Comparison of ENCODE assay signal across 14 mouse cellular contexts in the genomic region with DNA sequence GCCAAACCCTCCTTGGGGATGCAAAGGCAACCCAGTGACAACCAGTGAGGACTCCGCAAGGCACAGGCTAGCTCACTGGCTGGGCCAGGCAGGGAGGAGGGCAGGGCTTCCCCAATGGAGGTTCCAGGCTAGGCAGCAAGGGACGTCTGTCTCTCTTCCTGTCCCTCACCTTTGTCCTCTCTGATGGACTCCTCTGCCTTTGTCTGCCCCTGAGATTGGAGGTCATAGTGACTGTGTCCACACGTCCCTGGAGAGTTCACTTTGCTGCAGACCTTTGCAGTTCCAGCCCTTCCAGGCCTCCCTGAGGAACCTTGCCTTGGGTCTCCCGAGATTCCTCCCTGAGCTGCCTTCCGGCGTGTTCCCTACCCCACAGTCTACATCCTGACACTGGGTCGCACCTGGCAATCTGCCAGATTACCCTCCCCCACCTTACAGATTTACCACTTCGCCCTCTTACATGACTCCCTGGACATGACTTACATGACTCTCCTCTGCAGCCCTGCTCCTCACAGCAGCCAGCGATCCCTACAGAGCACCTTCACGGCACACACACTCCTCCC. TPM values are rescaled to one million over a fixed set of nuclear protein-coding genes. Genes with fewer than 3 reads are reported as not detected.
DNase-seq lines count a peak whose midpoint lies in the region; ATAC-seq and TF ChIP-seq lines count a peak whose summit lies in the region.
"Had no signal": no experiment of that assay in that cellular context is flagged by ENCODE, and none has a peak within 500 bp of the region (broad histone marks: within the 10 kb centered on the region; RNA-seq: fewer than 3 reads in every experiment).

No protein-coding gene starts in this region.

- H3K4me3 ChIP-seq in embryonic facial prominence, embryonic 13.5 days: no peak overlapping the region
- no peak overlapping the region for H3K4me3 ChIP-seq in embryonic facial prominence, embryonic 10.5 days
- no peak overlapping the region for H3K4me3 ChIP-seq in kidney, postnatal 0 days (replicated peaks; ENCODE audit: low read depth, low read length)
- no peak overlapping the region for H3K4me3 ChIP-seq in liver, embryonic 11.5 days (ENCODE audit: low read depth, low read length)
- no peak overlapping the region for H3K4me3 ChIP-seq in hindbrain, embryonic 13.5 days
- no peak overlapping the region for H3K4me3 ChIP-seq in hindbrain, embryonic 11.5 days (ENCODE audit: low read depth, low read length)

- TF ChIP-seq CTCF in kidney, postnatal 0 days (IDR thresholded peaks at IDR 0.05; ENCODE audit: low read depth): no peak

- H3K36me3 ChIP-seq in embryonic facial prominence, embryonic 13.5 days: no peaks in the 10 kb centered on the region
- no peaks in the 10 kb centered on the region for H3K36me3 ChIP-seq in embryonic facial prominence, embryonic 10.5 days (replicated peaks)
- H3K36me3 ChIP-seq in kidney, postnatal 0 days (ENCODE audit: insufficient read depth, low read length): no peaks in the 10 kb centered on the region
- H3K36me3 ChIP-seq in liver, embryonic 11.5 days (ENCODE audit: control insufficient read depth, insufficient read depth, low read length): no peaks in the 10 kb centered on the region
- H3K36me3 ChIP-seq in hindbrain, embryonic 13.5 days: no peaks in the 10 kb centered on the region
- no peaks in the 10 kb centered on the region for H3K36me3 ChIP-seq in hindbrain, embryonic 11.5 days (ENCODE audit: control insufficient read depth, insufficient read depth, low read length)
- H3K36me3 ChIP-seq: G1E had no signal

- H3K27ac ChIP-seq in embryonic facial prominence, embryonic 13.5 days: no peak overlapping the region
- no peak overlapping the region for H3K27ac ChIP-seq in embryonic facial prominence, embryonic 10.5 days (replicated peaks)
- no peak overlapping the region for H3K27ac ChIP-seq in kidney, postnatal 0 days
- H3K27ac ChIP-seq in liver, embryonic 11.5 days (ENCODE audit: low read depth, low read length): 0 out of 2 replicates have a peak overlapping the region, but pooled peaks have one; percentile 0
- no peak overlapping the region for H3K27ac ChIP-seq in hindbrain, embryonic 13.5 days
- H3K27ac ChIP-seq in hindbrain, embryonic 11.5 days (ENCODE audit: low read depth, low read length): no peak overlapping the region

- no peak overlapping the region for H3K4me2 ChIP-seq in embryonic facial prominence, embryonic 13.5 days
- no peak overlapping the region for H3K4me2 ChIP-seq in kidney, postnatal 0 days (ENCODE audit: low read length)
- peak overlapping the region; percentile 20; the same call in 1 of the 2 replicates for H3K4me2 ChIP-seq in liver, embryonic 11.5 days
- no peak overlapping the region for H3K4me2 ChIP-seq in hindbrain, embryonic 13.5 days
- no peak overlapping the region for H3K4me2 ChIP-seq in hindbrain, embryonic 11.5 days (replicated peaks; ENCODE audit: low read depth, low read length)

- ATAC-seq in embryonic facial prominence, embryonic 13.5 days (ENCODE audit: insufficient number of reproducible peaks, insufficient read depth, low FRiP score, low TSS enrichment, low read depth): no peak
- peak; percentile 9; the same call in 1 of the 2 replicates for ATAC-seq in kidney, postnatal 0 days (replicated peaks; ENCODE audit: low FRiP score, low read depth)
- ATAC-seq in erythroblast, adult 5-6 weeks (replicated peaks; ENCODE audit: low FRiP score, poor library complexity, severe bottlenecking): 0 out of 2 replicates have a peak, but pooled peaks have one; percentile 33
- ATAC-seq in liver, embryonic 11.5 days (replicated peaks; ENCODE audit: low FRiP score): no peak
- no peak for ATAC-seq in hindbrain, embryonic 13.5 days (ENCODE audit: low FRiP score)
- ATAC-seq in hindbrain, embryonic 11.5 days (ENCODE audit: low FRiP score): no peak

- no peaks in the 10 kb centered on the region for H3K9me3 ChIP-seq in embryonic facial prominence, embryonic 13.5 days
- H3K9me3 ChIP-seq in embryonic facial prominence, embryonic 10.5 days: no peaks in the 10 kb centered on the region
- no peaks in the 10 kb centered on the region for H3K9me3 ChIP-seq in kidney, postnatal 0 days (replicated peaks; ENCODE audit: low read length)
- no peaks in the 10 kb centered on the region for H3K9me3 ChIP-seq in liver, embryonic 11.5 days (ENCODE audit: control insufficient read depth, low read length)
- H3K9me3 ChIP-seq in hindbrain, embryonic 13.5 days: no peaks in the 10 kb centered on the region
- H3K9me3 ChIP-seq in hindbrain, embryonic 11.5 days (ENCODE audit: control insufficient read depth, low read length): no peaks in the 10 kb centered on the region
- H3K9me3 ChIP-seq: G1E had no signal

- H3K27me3 ChIP-seq in embryonic facial prominence, embryonic 13.5 days: 0 out of 2 replicates have a peak, but pooled peaks cover 3% of the 10 kb centered on the region
- peaks cover 32% of the 10 kb centered on the region for H3K27me3 ChIP-seq in embryonic facial prominence, embryonic 10.5 days (replicated peaks; ENCODE audit: low read depth, poor library complexity, severe bottlenecking)
- H3K27me3 ChIP-seq in kidney, postnatal 0 days (ENCODE audit: insufficient read depth, low read length): no peaks in the 10 kb centered on the region
- H3K27me3 ChIP-seq in liver, embryonic 11.5 days (replicated peaks; ENCODE audit: control insufficient read depth, insufficient read depth, low read length): peaks cover 23% of the 10 kb centered on the region
- peaks cover 15% of the 10 kb centered on the region; the same call in 1 of the 2 replicates for H3K27me3 ChIP-seq in hindbrain, embryonic 13.5 days
- H3K27me3 ChIP-seq in hindbrain, embryonic 11.5 days (ENCODE audit: control insufficient read depth, insufficient read depth, low read length): no peaks in the 10 kb centered on the region

- 62% methylated on average over 10 of the region's 10 CpGs for WGBS in embryonic facial prominence, embryonic 13.5 days
- WGBS in embryonic facial prominence, embryonic 10.5 days: 65% methylated on average over 10 of the region's 10 CpGs
- WGBS in kidney, postnatal 0 days: 41% methylated on average over 10 of the region's 10 CpGs
- WGBS in liver, embryonic 11.5 days: 57% methylated on average over 10 of the region's 10 CpGs
- WGBS in hindbrain, embryonic 13.5 days: 65% methylated on average over 10 of the region's 10 CpGs
- 71% methylated on average over 10 of the region's 10 CpGs for WGBS in hindbrain, embryonic 11.5 days

- 0 out of 2 replicates have a peak overlapping the region, but pooled peaks have one; percentile 36 for H3K9ac ChIP-seq in embryonic facial prominence, embryonic 13.5 days
- H3K9ac ChIP-seq in kidney, postnatal 0 days (ENCODE audit: low read depth, low read length): 0 out of 2 replicates have a peak overlapping the region, but pooled peaks have one; percentile 14
- no peak overlapping the region for H3K9ac ChIP-seq in liver, embryonic 11.5 days (ENCODE audit: low read depth, low read length)
- H3K9ac ChIP-seq in hindbrain, embryonic 13.5 days: no peak overlapping the region
- no peak overlapping the region for H3K9ac ChIP-seq in hindbrain, embryonic 11.5 days (ENCODE audit: low read depth, low read length)

- peaks cover 36% of the 10 kb centered on the region for H3K4me1 ChIP-seq in embryonic facial prominence, embryonic 13.5 days
- H3K4me1 ChIP-seq in embryonic facial prominence, embryonic 10.5 days: peaks cover 48% of the 10 kb centered on the region
- H3K4me1 ChIP-seq in kidney, postnatal 0 days (replicated peaks; ENCODE audit: insufficient read depth, low read length): peaks cover 26% of the 10 kb centered on the region
- H3K4me1 ChIP-seq in liver, embryonic 11.5 days (replicated peaks; ENCODE audit: control insufficient read depth, insufficient read depth, low read length): peaks cover 17% of the 10 kb centered on the region
- peaks cover 31% of the 10 kb centered on the region for H3K4me1 ChIP-seq in hindbrain, embryonic 13.5 days (replicated peaks)
- H3K4me1 ChIP-seq in hindbrain, embryonic 11.5 days (replicated peaks; ENCODE audit: control insufficient read depth, insufficient read depth, low read length): no peaks in the 10 kb centered on the region; the same call in 1 of the 2 replicates

- DNase-seq in embryonic facial prominence, embryonic 10.5 days (ENCODE audit: low spot score): no peak
- no peak for DNase-seq in kidney, postnatal 0 days (ENCODE audit: low spot score)
- DNase-seq in kidney, postnatal 14 days: no peak
- no peak for DNase-seq in liver, embryonic 11.5 days (ENCODE audit: low spot score)
- DNase-seq in hindbrain, embryonic 11.5 days (ENCODE audit: low spot score): no peak
- DNase-seq: cerebellum, adult 2 months; left cerebral cortex, postnatal 4 days; thymus, postnatal 4 days had no signal

RNA-seq across cellular contexts. Expression of a gene that starts 5.5 kb away (rescaled TPM):
- polyA plus RNA-seq in embryonic facial prominence, embryonic 13.5 days (2015; fragmentation: Nextera tagmentation; extraction: Ambion mirVana): 533 and 546 TPM in 2 replicates
- polyA plus RNA-seq in embryonic facial prominence, embryonic 10.5 days (2016; fragmentation: Nextera tagmentation; extraction: Ambion mirVana): 371 and 392 TPM in 2 replicates
- 522 and 524 TPM in 2 replicates for polyA plus RNA-seq in kidney, postnatal 0 days (2015; fragmentation: Nextera tagmentation; extraction: Ambion mirVana)
- total RNA-seq in erythroblast, adult 5-6 weeks (2015; ENCODE audit: low replicate concordance): 6.5 and 8.6 TPM in 2 replicates
- total RNA-seq in erythroblast, adult 5-6 weeks (2017; ENCODE audit: low replicate concordance): 8.2 and 20.5 TPM in 2 replicates
- 124 and 138 TPM in 2 replicates for polyA plus RNA-seq in liver, embryonic 11.5 days (2014; fragmentation: Nextera tagmentation; extraction: Ambion mirVana)
- polyA plus RNA-seq in hindbrain, embryonic 13.5 days (2015; fragmentation: Nextera tagmentation; extraction: Ambion mirVana): 259 and 266 TPM in 2 replicates
- 154 and 306 TPM in 2 replicates for polyA plus RNA-seq in hindbrain, embryonic 11.5 days (2014; fragmentation: Nextera tagmentation; extraction: Ambion mirVana)

RNA-seq across cellular contexts. Expression of a gene that starts 18.9 kb away (rescaled TPM):
- polyA plus RNA-seq in embryonic facial prominence, embryonic 13.5 days (2015; fragmentation: Nextera tagmentation; extraction: Ambion mirVana): not detected in 2 replicates
- polyA plus RNA-seq in embryonic facial prominence, embryonic 10.5 days (2016; fragmentation: Nextera tagmentation; extraction: Ambion mirVana): not detected in 2 replicates
- polyA plus RNA-seq in kidney, postnatal 0 days (2015; fragmentation: Nextera tagmentation; extraction: Ambion mirVana): 0.13 and 0.24 TPM in 2 replicates
- not detected in 2 replicates for total RNA-seq in erythroblast, adult 5-6 weeks (2015; ENCODE audit: low replicate concordance)
- total RNA-seq in erythroblast, adult 5-6 weeks (2017; ENCODE audit: low replicate concordance): not detected in 2 replicates
- 0.22 and 0.34 TPM in 2 replicates for polyA plus RNA-seq in liver, embryonic 11.5 days (2014; fragmentation: Nextera tagmentation; extraction: Ambion mirVana)
- polyA plus RNA-seq in hindbrain, embryonic 13.5 days (2015; fragmentation: Nextera tagmentation; extraction: Ambion mirVana): 0.17 TPM in 1 of 2 replicates, not detected in the other
- polyA plus RNA-seq in hindbrain, embryonic 11.5 days (2014; fragmentation: Nextera tagmentation; extraction: Ambion mirVana): not detected in 2 replicates
- total RNA-seq: G1E; neutrophil, adult 5-6 weeks had no signal
- polyA plus RNA-seq: forebrain, embryonic 11.5 days; G1E had no signal

RNA-seq across cellular contexts. Expression of a gene that starts 39.9 kb away (rescaled TPM):
- polyA plus RNA-seq in embryonic facial prominence, embryonic 13.5 days (2015; fragmentation: Nextera tagmentation; extraction: Ambion mirVana): 54.1 and 57.7 TPM in 2 replicates
- polyA plus RNA-seq in embryonic facial prominence, embryonic 10.5 days (2016; fragmentation: Nextera tagmentation; extraction: Ambion mirVana): 57.7 and 61.8 TPM in 2 replicates
- 42.5 and 42.6 TPM in 2 replicates for polyA plus RNA-seq in kidney, postnatal 0 days (2015; fragmentation: Nextera tagmentation; extraction: Ambion mirVana)
- total RNA-seq in erythroblast, adult 5-6 weeks (2015; ENCODE audit: low replicate concordance): 12.3 and 20.0 TPM in 2 replicates
- total RNA-seq in erythroblast, adult 5-6 weeks (2017; ENCODE audit: low replicate concordance): 7.5 and 11.4 TPM in 2 replicates
- polyA plus RNA-seq in liver, embryonic 11.5 days (2014; fragmentation: Nextera tagmentation; extraction: Ambion mirVana): 57.2 and 61.5 TPM in 2 replicates
- 50.4 and 51.5 TPM in 2 replicates for polyA plus RNA-seq in hindbrain, embryonic 13.5 days (2015; fragmentation: Nextera tagmentation; extraction: Ambion mirVana)
- polyA plus RNA-seq in hindbrain, embryonic 11.5 days (2014; fragmentation: Nextera tagmentation; extraction: Ambion mirVana): 56.3 and 59.7 TPM in 2 replicates

RNA-seq across cellular contexts. Expression of a gene that starts 52.2 kb away (rescaled TPM):
- 232 and 244 TPM in 2 replicates for polyA plus RNA-seq in embryonic facial prominence, embryonic 13.5 days (2015; fragmentation: Nextera tagmentation; extraction: Ambion mirVana)
- 280 and 287 TPM in 2 replicates for polyA plus RNA-seq in embryonic facial prominence, embryonic 10.5 days (2016; fragmentation: Nextera tagmentation; extraction: Ambion mirVana)
- 199 and 218 TPM in 2 replicates for polyA plus RNA-seq in kidney, postnatal 0 days (2015; fragmentation: Nextera tagmentation; extraction: Ambion mirVana)
- total RNA-seq in erythroblast, adult 5-6 weeks (2015; ENCODE audit: low replicate concordance): 29.4 and 47.6 TPM in 2 replicates
- total RNA-seq in erythroblast, adult 5-6 weeks (2017; ENCODE audit: low replicate concordance): 51.3 and 56.2 TPM in 2 replicates
- 257 and 291 TPM in 2 replicates for polyA plus RNA-seq in liver, embryonic 11.5 days (2014; fragmentation: Nextera tagmentation; extraction: Ambion mirVana)
- polyA plus RNA-seq in hindbrain, embryonic 13.5 days (2015; fragmentation: Nextera tagmentation; extraction: Ambion mirVana): 179 and 185 TPM in 2 replicates
- 226 and 241 TPM in 2 replicates for polyA plus RNA-seq in hindbrain, embryonic 11.5 days (2014; fragmentation: Nextera tagmentation; extraction: Ambion mirVana)

Comparison
In these comparisons a context has a peak if more than half of its experiments do, and no peak if none do; other contexts are left out.
1. ATAC-seq: peak in kidney, postnatal 0 days (single experiment) and erythroblast, adult 5-6 weeks (single experiment); none in embryonic facial prominence, embryonic 13.5 days (single experiment), liver, embryonic 11.5 days (single experiment), hindbrain, embryonic 13.5 days (single experiment) and hindbrain, embryonic 11.5 days (single experiment).
2. H3K9ac ChIP-seq: peak in embryonic facial prominence, embryonic 13.5 days (single experiment) and kidney, postnatal 0 days (single experiment); none in liver, embryonic 11.5 days (single experiment), hindbrain, embryonic 13.5 days (single experiment) and hindbrain, embryonic 11.5 days (single experiment).